In genomic region chr7:63148321-63148720, GRCm38 (mm10) we compare ENCODE assay signal across 24 mouse cellular contexts.
DNase-seq lines count a peak whose midpoint lies in the region; ATAC-seq and TF ChIP-seq lines count a peak whose summit lies in the region.
"Had no signal": no experiment of that assay in that cellular context is flagged by ENCODE, and none has a peak within 500 bp of the region (broad histone marks: within the 10 kb centered on the region; RNA-seq: fewer than 3 reads in every experiment).

No protein-coding gene starts in this region.

- peak; percentile 77; the same call in 1 of the 2 replicates for ATAC-seq in hindbrain, postnatal 0 days
- no peak for ATAC-seq in hindbrain, embryonic 13.5 days (ENCODE audit: low FRiP score)
- ATAC-seq: CD4-positive, CD25-positive, alpha-beta regulatory T cell, adult 4 months; forebrain, embryonic 13.5 days; midbrain, embryonic 13.5 days had no signal

- H3K27ac ChIP-seq in hindbrain, postnatal 0 days = no peak overlapping the region
- no peak overlapping the region for H3K27ac ChIP-seq in hindbrain, embryonic 13.5 days
- H3K27ac ChIP-seq: embryonic facial prominence, embryonic 13.5 days; forebrain, embryonic 13.5 days; gastrocnemius, adult 2 months; liver, embryonic 13.5 days; midbrain, embryonic 13.5 days had no signal

- DNase-seq in hindbrain, postnatal 0 days (ENCODE audit: low spot score) = peak; percentile 59
- peak; percentile 68 for DNase-seq in brain, adult 2 months (ENCODE audit: low read depth, low spot score)
- DNase-seq in cerebellum, adult 11-12 months = peak; percentile 40
- DNase-seq in cerebellum, postnatal 10 days = peak; percentile 77 to 82
- no peak for DNase-seq in kidney, adult 8-10 months
- DNase-seq in Muller cell, postnatal 12 days (ENCODE audit: inconsistent ontology term) = no peak
- DNase-seq: adrenal gland, adult 2 months; embryo, embryonic 11 days; gastrocnemius, adult 2 months; heart, postnatal 36 days; kidney, adult 11 months; kidney, postnatal 4 days; liver, embryonic 13.5 days; lung, adult 2 months; lung, postnatal 14 days; right cerebral cortex, postnatal 14 days; spleen, adult 18-20 months; thymus, postnatal 14 days had no signal

- H3K9ac ChIP-seq in hindbrain, postnatal 0 days (replicated peaks; ENCODE audit: low read length) = no peak overlapping the region
- no peak overlapping the region for H3K9ac ChIP-seq in hindbrain, embryonic 13.5 days
- H3K9ac ChIP-seq: embryonic facial prominence, embryonic 13.5 days; forebrain, embryonic 13.5 days; liver, embryonic 13.5 days; midbrain, embryonic 13.5 days had no signal

- no peaks in the 10 kb centered on the region for H3K9me3 ChIP-seq in hindbrain, postnatal 0 days (ENCODE audit: low read length)
- no peaks in the 10 kb centered on the region for H3K9me3 ChIP-seq in hindbrain, embryonic 13.5 days
- H3K9me3 ChIP-seq: embryonic facial prominence, embryonic 13.5 days; forebrain, embryonic 13.5 days; liver, embryonic 13.5 days; midbrain, embryonic 13.5 days had no signal

- no peak overlapping the region for H3K4me2 ChIP-seq in hindbrain, postnatal 0 days (ENCODE audit: low read depth, low read length)
- H3K4me2 ChIP-seq in hindbrain, embryonic 13.5 days = no peak overlapping the region
- H3K4me2 ChIP-seq: embryonic facial prominence, embryonic 13.5 days; forebrain, embryonic 13.5 days; liver, embryonic 13.5 days; midbrain, embryonic 13.5 days had no signal

- 67% methylated on average over 5 of the region's 5 CpGs for WGBS in hindbrain, postnatal 0 days
- 88% methylated on average over 5 of the region's 5 CpGs for WGBS in hindbrain, embryonic 13.5 days

- no peaks in the 10 kb centered on the region for H3K36me3 ChIP-seq in hindbrain, postnatal 0 days (ENCODE audit: insufficient read depth, low read length)
- H3K36me3 ChIP-seq in hindbrain, embryonic 13.5 days = no peaks in the 10 kb centered on the region
- H3K36me3 ChIP-seq: embryonic facial prominence, embryonic 13.5 days; liver, embryonic 13.5 days; midbrain, embryonic 13.5 days had no signal

- TF ChIP-seq CTCF in hindbrain, postnatal 0 days (IDR thresholded peaks at IDR 0.05; ENCODE audit: low read depth) = peak; percentile 36

- H3K27me3 ChIP-seq in hindbrain, postnatal 0 days (ENCODE audit: insufficient read depth, low read length) = no peaks in the 10 kb centered on the region
- no peaks in the 10 kb centered on the region for H3K27me3 ChIP-seq in hindbrain, embryonic 13.5 days
- H3K27me3 ChIP-seq: embryonic facial prominence, embryonic 13.5 days; forebrain, embryonic 13.5 days; liver, embryonic 13.5 days; midbrain, embryonic 13.5 days had no signal

- no peaks in the 10 kb centered on the region for H3K4me1 ChIP-seq in hindbrain, postnatal 0 days (ENCODE audit: insufficient read depth, low read length)
- H3K4me1 ChIP-seq in hindbrain, embryonic 13.5 days (replicated peaks) = no peaks in the 10 kb centered on the region
- H3K4me1 ChIP-seq: embryonic facial prominence, embryonic 13.5 days; forebrain, embryonic 13.5 days; liver, embryonic 13.5 days; midbrain, embryonic 13.5 days had no signal

- H3K4me3 ChIP-seq in hindbrain, postnatal 0 days (ENCODE audit: low read length) = no peak overlapping the region
- no peak overlapping the region for H3K4me3 ChIP-seq in hindbrain, embryonic 13.5 days
- H3K4me3 ChIP-seq: embryonic facial prominence, embryonic 13.5 days; erythroblast, embryonic 14.5 days; forebrain, embryonic 13.5 days; gastrocnemius, adult 2 months; liver, embryonic 13.5 days; midbrain, embryonic 13.5 days had no signal

Comparison
In these comparisons a context has a peak if more than half of its experiments do, and no peak if none do; other contexts are left out.
1. DNase-seq: peak in hindbrain, postnatal 0 days (single experiment), brain, adult 2 months (single experiment), cerebellum, adult 11-12 months (single experiment) and cerebellum, postnatal 10 days (2 of 2); none in kidney, adult 8-10 months (0 of 2) and Muller cell, postnatal 12 days (single experiment).